Mouse (Mus musculus) kidney, embryonic 15.5 days (tissue): Measurements from ENCODE around the gene Ccl4. TPM values are rescaled to one million over a fixed set of nuclear protein-coding genes. Genes with fewer than 3 reads are reported as not detected.

ENCODE experiments used
- ATAC-seq: fragments of 200-750 bp; cut with Nextera tagmentation; replicated peaks from 2 replicates; pipeline ENCODE4 v1.8.0; 2017; ENCODE audit warnings: moderate TSS enrichment; ENCODE audit not compliant: low FRiP score
- H3K27ac ChIP-seq: fragments of 300-500 bp; sonication (generic); 2 replicates; pipeline ENCODE4 v1.5.1; 2015; ENCODE audit warnings: mild to moderate bottlenecking, inconsistent platforms
- H3K27me3 ChIP-seq: fragments of 300-500 bp; sonication (generic); 2 replicates; pipeline ENCODE4 v1.6.1; 2015; ENCODE audit warnings: inconsistent platforms
- H3K36me3 ChIP-seq: fragments of 300-500 bp; sonication (generic); 2 replicates; pipeline ENCODE4 v1.6.1; 2015; ENCODE audit warnings: inconsistent platforms
- H3K4me1 ChIP-seq: fragments of 300-500 bp; sonication (generic); 2 replicates; pipeline ENCODE4 v1.6.1; 2015; ENCODE audit warnings: inconsistent platforms
- H3K4me2 ChIP-seq: fragments of 300-500 bp; sonication (generic); 2 replicates; pipeline ENCODE4 v1.6.1; 2015; ENCODE audit warnings: moderate library complexity, mild to moderate bottlenecking, inconsistent platforms
- H3K4me3 ChIP-seq: fragments of 300-500 bp; sonication (generic); replicated peaks from 2 replicates; pipeline ENCODE4 v1.5.1; 2015; ENCODE audit warnings: mild to moderate bottlenecking, inconsistent platforms
- H3K9ac ChIP-seq: fragments of 300-500 bp; sonication (generic); 2 replicates; pipeline ENCODE4 v1.6.1; 2015; ENCODE audit warnings: mild to moderate bottlenecking, inconsistent platforms
- H3K9me3 ChIP-seq: fragments of 300-500 bp; sonication (generic); replicated peaks from 2 replicates; pipeline ENCODE4 v1.6.1; 2016; ENCODE audit warnings: inconsistent platforms
- WGBS: fragments of 180-500 bp; shearing (Covaris S2); methylation state at CpG from one replicate; pipeline ENCODE4 v1.1.7; 2015; ENCODE audit warnings: mixed read lengths; 5-methylcytosine and 5-hydroxymethylcytosine counted together
- polyA plus RNA-seq: library from polyadenylated mRNA; unstranded; fragments of >200 nt; fragmentation: Nextera tagmentation; extraction: Ambion mirVana; gene quantifications from 2 replicates; pipeline ENCODE4 v1.2.1, GENCODE M21; 2015

Gene Ccl4
- polyA plus RNA-seq, result 0.34 and 0.71 TPM in 2 replicates

GRCm38 (mm10) chr11:83662204-83662603 is at the start of gene Ccl4:
Ccl4 (plus strand) TSS chr11:83662584.
- H3K36me3 ChIP-seq, result no peaks in the 10 kb centered on the region
- no peak within 1 kb of the TSS for H3K27ac ChIP-seq
- no peaks in the 10 kb centered on the region for H3K9me3 ChIP-seq
- ATAC-seq, result no peak
- no peaks in the 10 kb centered on the region for H3K4me1 ChIP-seq
- no peak within 1 kb of the TSS for H3K4me2 ChIP-seq
- no peak within 1 kb of the TSS for H3K9ac ChIP-seq
- no peak within 1 kb of the TSS for H3K4me3 ChIP-seq
- 83% methylated on average over 6 of the region's 6 CpGs for WGBS
- H3K27me3 ChIP-seq, result no peaks in the 10 kb centered on the region

- Histone ChIP-seq H3K4me1 (no peaks in the 10 kb centered on the region), H3K4me2 (no peak overlapping the region), H3K9me3 (no peaks in the 10 kb centered on the region), H3K9ac (no peak overlapping the region), H3K36me3 (no peaks in the 10 kb centered on the region), H3K27me3 (no peaks in the 10 kb centered on the region), H3K27ac (no peak overlapping the region), H3K4me3 (no peak overlapping the region)
- ATAC-seq, result no peak
- WGBS, result 88% methylated on average over 1 of the region's 1 CpGs
These were observed 45.8 kb upstream of the Ccl4 start for GRCm38 (mm10) chr11:83616586-83616985.

- ATAC-seq, result no peak
- WGBS, result 73% methylated on average over 5 of the region's 5 CpGs
These were observed 44.1 kb upstream of the Ccl4 start for GRCm38 (mm10) chr11:83618238-83618637.

GRCm38 (mm10) chr11:83619037-83619436 is 43.3 kb upstream of the Ccl4 start:
- no peak overlapping the region for H3K27ac ChIP-seq
- H3K9ac ChIP-seq, result no peak overlapping the region
- H3K27me3 ChIP-seq, result no peaks in the 10 kb centered on the region
- no peaks in the 10 kb centered on the region for H3K9me3 ChIP-seq
- H3K4me3 ChIP-seq, result no peak overlapping the region
- WGBS, result 94% methylated on average over 1 of the region's 1 CpGs
- no peaks in the 10 kb centered on the region for H3K4me1 ChIP-seq
- no peaks in the 10 kb centered on the region for H3K36me3 ChIP-seq
- H3K4me2 ChIP-seq, result no peak overlapping the region
- no peak for ATAC-seq

More at GRCm38 (mm10) chr11:83618238-83618637, 44.1 kb upstream of the Ccl4 start:
- H3K27ac ChIP-seq, result no peak overlapping the region
- H3K36me3 ChIP-seq, result no peaks in the 10 kb centered on the region
- H3K4me3 ChIP-seq, result no peak overlapping the region
- H3K27me3 ChIP-seq, result no peaks in the 10 kb centered on the region
- no peaks in the 10 kb centered on the region for H3K9me3 ChIP-seq
- H3K4me1 ChIP-seq, result no peaks in the 10 kb centered on the region
- H3K9ac ChIP-seq, result no peak overlapping the region
- H3K4me2 ChIP-seq, result no peak overlapping the region

DNA sequence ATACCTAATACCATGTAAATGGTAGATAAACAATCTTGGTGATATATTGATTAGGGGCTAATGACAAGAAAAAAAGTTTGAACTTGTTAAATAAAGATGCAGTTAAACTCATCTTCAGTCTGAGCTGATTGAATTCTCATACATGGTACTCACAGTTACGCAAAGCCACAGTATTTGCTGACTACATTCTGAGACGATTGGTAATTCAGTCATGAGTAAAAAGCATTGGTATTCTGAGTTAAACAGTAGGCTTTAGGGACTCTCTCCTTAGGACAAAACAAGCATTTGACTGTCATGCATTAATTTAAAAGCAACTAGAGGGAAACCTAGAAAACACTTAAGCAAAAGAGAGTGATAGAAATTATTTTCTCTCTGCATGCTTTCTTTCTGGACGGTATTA is 38.8 kb upstream of the Ccl4 start:
- no peak overlapping the region for H3K4me2 ChIP-seq
- no peak for ATAC-seq
- 96% methylated on average over 3 of the region's 3 CpGs for WGBS
- no peaks in the 10 kb centered on the region for H3K4me1 ChIP-seq
- H3K9ac ChIP-seq, result no peak overlapping the region
- H3K27ac ChIP-seq, result no peak overlapping the region
- no peaks in the 10 kb centered on the region for H3K36me3 ChIP-seq
- no peaks in the 10 kb centered on the region for H3K27me3 ChIP-seq
- no peak overlapping the region for H3K4me3 ChIP-seq
- H3K9me3 ChIP-seq, result no peaks in the 10 kb centered on the region

GRCm38 (mm10) chr11:83628808-83629207 is 33.6 kb upstream of the Ccl4 start:
- no peak for ATAC-seq

DNA sequence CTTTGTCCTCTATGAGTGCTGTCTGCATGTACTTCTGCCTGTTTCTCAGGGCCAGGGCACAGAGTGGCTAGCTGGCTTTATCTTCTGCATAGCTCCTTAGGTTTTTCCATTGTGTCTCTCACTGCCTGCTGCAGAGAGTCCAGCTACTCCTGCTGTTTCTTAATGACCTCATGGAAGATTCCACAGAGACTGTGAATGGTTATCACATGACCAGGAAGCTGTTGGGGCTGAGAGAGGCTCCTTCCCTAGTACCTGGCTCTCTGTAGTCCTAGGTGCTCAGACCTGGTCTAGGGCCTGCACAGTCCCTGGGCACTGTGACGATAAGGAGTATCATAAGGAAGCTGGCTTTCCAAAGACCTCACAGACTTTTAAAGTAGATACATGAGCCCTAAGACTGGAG is 31.8 kb upstream of the Ccl4 start:
- H3K9me3 ChIP-seq, result no peaks in the 10 kb centered on the region
- H3K36me3 ChIP-seq, result no peaks in the 10 kb centered on the region
- no peak overlapping the region for H3K27ac ChIP-seq
- 0 out of 2 replicates have a peak, but pooled peaks cover 3% of the 10 kb centered on the region for H3K27me3 ChIP-seq
- H3K9ac ChIP-seq, result no peak overlapping the region
- no peak overlapping the region for H3K4me3 ChIP-seq
- ATAC-seq, result no peak
- 97% methylated on average over 1 of the region's 1 CpGs for WGBS
- H3K4me1 ChIP-seq, result no peaks in the 10 kb centered on the region
- no peak overlapping the region for H3K4me2 ChIP-seq

More at GRCm38 (mm10) chr11:83628808-83629207, 33.6 kb upstream of the Ccl4 start:
- Histone ChIP-seq H3K4me3 (no peak overlapping the region), H3K4me1 (no peaks in the 10 kb centered on the region), H3K9me3 (no peaks in the 10 kb centered on the region), H3K36me3 (no peaks in the 10 kb centered on the region), H3K27ac (no peak overlapping the region), H3K27me3 (0 out of 2 replicates have a peak, but pooled peaks cover 3% of the 10 kb centered on the region), H3K9ac (no peak overlapping the region), H3K4me2 (no peak overlapping the region)
- 86% methylated on average over 9 of the region's 9 CpGs for WGBS

- no peak overlapping the region for H3K27ac ChIP-seq
- H3K9me3 ChIP-seq, result no peaks in the 10 kb centered on the region
- H3K4me3 ChIP-seq, result no peak overlapping the region
- ATAC-seq, result no peak
- H3K4me1 ChIP-seq, result no peaks in the 10 kb centered on the region
- H3K4me2 ChIP-seq, result no peak overlapping the region
- 70% methylated on average over 2 of the region's 2 CpGs for WGBS
- no peaks in the 10 kb centered on the region for H3K36me3 ChIP-seq
- 0 out of 2 replicates have a peak, but pooled peaks cover 3% of the 10 kb centered on the region for H3K27me3 ChIP-seq
- H3K9ac ChIP-seq, result no peak overlapping the region
These were observed 31.3 kb upstream of the Ccl4 start for GRCm38 (mm10) chr11:83631065-83631464.

- Histone ChIP-seq H3K36me3 (no peaks in the 10 kb centered on the region), H3K4me1 (no peaks in the 10 kb centered on the region), H3K9me3 (no peaks in the 10 kb centered on the region), H3K27ac (no peak overlapping the region), H3K27me3 (0 out of 2 replicates have a peak, but pooled peaks cover 3% of the 10 kb centered on the region), H3K4me2 (no peak overlapping the region), H3K4me3 (no peak overlapping the region), H3K9ac (no peak overlapping the region)
- WGBS, result 69% methylated on average over 4 of the region's 4 CpGs
- ATAC-seq, result no peak
These were observed 29.6 kb upstream of the Ccl4 start for GRCm38 (mm10) chr11:83632744-83633143.

DNA sequence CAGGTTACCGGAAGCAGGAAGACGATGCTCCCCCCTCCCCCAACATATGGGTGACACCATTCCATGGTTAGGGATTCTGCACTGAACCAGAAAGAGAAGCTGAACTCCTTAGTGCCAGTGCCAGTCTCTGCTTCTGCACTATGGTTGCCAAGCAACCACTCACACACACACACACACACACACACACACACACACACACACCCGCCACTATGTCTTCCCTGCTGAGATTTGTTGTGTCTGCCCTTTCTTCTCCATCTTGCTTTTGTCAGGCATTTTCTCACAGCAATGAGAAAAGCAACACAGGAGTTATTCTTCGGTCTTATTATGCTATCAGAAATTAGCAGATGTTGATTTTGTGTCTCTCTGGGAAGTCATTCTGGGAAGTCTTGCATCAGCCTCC is 28.0 kb upstream of the Ccl4 start:
- Histone ChIP-seq H3K36me3 (no peaks in the 10 kb centered on the region), H3K4me1 (no peaks in the 10 kb centered on the region), H3K9me3 (no peaks in the 10 kb centered on the region), H3K27me3 (0 out of 2 replicates have a peak, but pooled peaks cover 3% of the 10 kb centered on the region), H3K4me3 (no peak overlapping the region), H3K4me2 (no peak overlapping the region), H3K9ac (no peak overlapping the region), H3K27ac (no peak overlapping the region)
- no peak for ATAC-seq
- 70% methylated on average over 4 of the region's 4 CpGs for WGBS

- WGBS, result 97% methylated on average over 2 of the region's 2 CpGs
- H3K4me3 ChIP-seq, result no peak overlapping the region
- no peaks in the 10 kb centered on the region for H3K4me1 ChIP-seq
- no peak overlapping the region for H3K9ac ChIP-seq
- ATAC-seq, result no peak
- H3K9me3 ChIP-seq, result no peaks in the 10 kb centered on the region
- H3K27ac ChIP-seq, result no peak overlapping the region
- H3K36me3 ChIP-seq, result no peaks in the 10 kb centered on the region
- H3K4me2 ChIP-seq, result no peak overlapping the region
- H3K27me3 ChIP-seq, result 0 out of 2 replicates have a peak, but pooled peaks cover 3% of the 10 kb centered on the region
These were observed 27.5 kb upstream of the Ccl4 start for GRCm38 (mm10) chr11:83634898-83635297.

DNA sequence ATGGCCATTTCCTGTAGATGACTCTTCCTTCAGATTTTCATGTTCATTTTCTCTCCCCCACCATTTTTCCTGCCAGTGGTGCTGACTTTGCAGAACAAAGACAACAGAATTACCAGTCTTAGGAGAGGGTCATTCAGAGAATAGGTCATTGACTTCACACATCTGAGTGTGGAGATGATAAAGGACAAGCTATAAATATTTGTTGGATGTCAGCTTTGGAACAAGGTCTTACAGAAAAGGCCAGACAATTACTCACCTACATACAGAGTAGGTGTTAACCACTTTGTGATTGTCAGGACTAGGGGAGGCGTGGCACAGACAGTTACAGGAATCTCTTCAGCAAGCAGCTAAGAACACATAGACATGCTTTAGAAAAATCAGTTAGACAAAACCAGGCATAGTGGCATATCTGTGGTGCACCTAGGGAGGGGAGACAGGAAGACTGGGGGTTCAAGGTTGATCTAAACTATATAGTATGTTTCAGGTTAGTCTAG is 25.6 kb upstream of the Ccl4 start:
- no peak for ATAC-seq
- no peak overlapping the region for H3K4me2 ChIP-seq
- H3K4me3 ChIP-seq, result no peak overlapping the region
- no peaks in the 10 kb centered on the region for H3K36me3 ChIP-seq
- no peak overlapping the region for H3K9ac ChIP-seq
- no peaks in the 10 kb centered on the region for H3K9me3 ChIP-seq
- no peaks in the 10 kb centered on the region for H3K4me1 ChIP-seq
- 0 out of 2 replicates have a peak, but pooled peaks cover 3% of the 10 kb centered on the region for H3K27me3 ChIP-seq
- H3K27ac ChIP-seq, result no peak overlapping the region
- WGBS, result 86% methylated on average over 1 of the region's 1 CpGs

DNA sequence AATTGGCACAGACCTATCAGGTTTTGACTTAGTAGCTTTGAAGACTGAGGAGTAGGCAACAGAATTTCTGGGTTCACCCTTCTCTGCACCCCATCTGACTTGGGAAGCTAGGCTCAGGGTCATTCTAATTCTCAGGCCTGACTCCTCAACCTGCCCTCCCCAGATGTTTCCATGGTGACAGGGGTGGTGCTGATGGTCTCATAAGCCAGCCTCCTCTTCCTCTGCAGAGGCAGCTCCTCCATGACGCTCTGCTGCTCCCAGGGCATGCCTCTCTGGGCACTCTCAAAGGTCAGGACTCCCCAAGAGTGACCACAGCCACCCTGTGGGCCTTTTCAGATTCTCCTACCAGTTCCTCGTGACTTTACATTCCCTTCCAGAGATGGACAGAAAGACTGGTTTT is 23.4 kb upstream of the Ccl4 start:
- WGBS, result 55% methylated on average over 2 of the region's 2 CpGs
- Histone ChIP-seq H3K9me3 (no peaks in the 10 kb centered on the region), H3K4me2 (no peak overlapping the region), H3K9ac (no peak overlapping the region), H3K4me1 (no peaks in the 10 kb centered on the region), H3K27ac (no peak overlapping the region), H3K4me3 (no peak overlapping the region), H3K27me3 (no peaks in the 10 kb centered on the region), H3K36me3 (no peaks in the 10 kb centered on the region)
- no peak for ATAC-seq
